Mouse (Mus musculus): ENCODE data around the gene Pimreg. TPM values are rescaled to one million over a fixed set of nuclear protein-coding genes. Genes with fewer than 3 reads are reported as not detected.
A peak's percentile ranks its signal among the peaks of the same experiment; 100 is the strongest.

The Pimreg gene
- polyA plus RNA-seq (2016; fragmentation: Nextera tagmentation; extraction: Ambion mirVana) = 219 and 242 TPM in 2 replicates

GRCm38 (mm10) chr11:72041768-72042607, at the start of gene Pimreg:
Gene Pimreg (plus strand): TSS chr11:72042032.
- peak; percentile 98 for DNase-seq (ENCODE audit: low spot score)
- Histone ChIP-seq H3K27ac (replicated peaks) (peak within 1 kb of the TSS; percentile 96), H3K4me3 (peak within 1 kb of the TSS; percentile 81), H3K36me3 (replicated peaks) (peaks cover 36% of the 10 kb centered on the region), H3K9me3 (no peaks in the 10 kb centered on the region), H3K4me1 (peaks cover 57% of the 10 kb centered on the region), H3K27me3 (replicated peaks; ENCODE audit: low read depth, poor library complexity, severe bottlenecking) (peaks cover 30% of the 10 kb centered on the region)
- under 1% methylated on average over 52 of the region's 52 CpGs for WGBS

- 87% methylated on average over 12 of the region's 12 CpGs for WGBS
- Histone ChIP-seq H3K9me3 (no peaks in the 10 kb centered on the region), H3K4me3 (no peak overlapping the region), H3K27ac (replicated peaks) (no peak overlapping the region), H3K36me3 (replicated peaks) (no peaks in the 10 kb centered on the region), H3K4me1 (peaks cover 24% of the 10 kb centered on the region), H3K27me3 (replicated peaks; ENCODE audit: low read depth, poor library complexity, severe bottlenecking) (peaks cover 7% of the 10 kb centered on the region; the same call in 1 of the 2 replicates)
- no peak for DNase-seq (ENCODE audit: low spot score)
Observed at GRCm38 (mm10) chr11:71992438-71992837, 49.4 kb upstream of the Pimreg start.

- no peaks in the 10 kb centered on the region for H3K9me3 ChIP-seq
- no peaks in the 10 kb centered on the region for H3K36me3 ChIP-seq (replicated peaks)
- H3K4me3 ChIP-seq = peak overlapping the region; percentile 41
- H3K4me1 ChIP-seq = peaks cover 25% of the 10 kb centered on the region
- peak overlapping the region; percentile 77 for H3K27ac ChIP-seq (replicated peaks)
- WGBS = 24% methylated on average over 9 of the region's 9 CpGs
- peaks cover 14% of the 10 kb centered on the region; the same call in 1 of the 2 replicates for H3K27me3 ChIP-seq (replicated peaks; ENCODE audit: low read depth, poor library complexity, severe bottlenecking)
- peak; percentile 62 for DNase-seq (ENCODE audit: low spot score)
Observed at GRCm38 (mm10) chr11:71995968-71996511, 45.8 kb upstream of the Pimreg start.

- Histone ChIP-seq H3K4me1 (peaks cover 25% of the 10 kb centered on the region), H3K36me3 (replicated peaks) (no peaks in the 10 kb centered on the region), H3K4me3 (no peak overlapping the region), H3K27me3 (replicated peaks; ENCODE audit: low read depth, poor library complexity, severe bottlenecking) (peaks cover 14% of the 10 kb centered on the region; the same call in 1 of the 2 replicates), H3K9me3 (no peaks in the 10 kb centered on the region), H3K27ac (replicated peaks) (no peak overlapping the region)
- 28% methylated on average over 11 of the region's 11 CpGs for WGBS
- peak; percentile 23 for DNase-seq (ENCODE audit: low spot score)
Observed at GRCm38 (mm10) chr11:71996805-71997204, 45.0 kb upstream of the Pimreg start.

GRCm38 (mm10) chr11:72000194-72000593, 41.6 kb upstream of the Pimreg start:
- Histone ChIP-seq H3K4me3 (no peak overlapping the region), H3K27me3 (replicated peaks; ENCODE audit: low read depth, poor library complexity, severe bottlenecking) (peaks cover 14% of the 10 kb centered on the region; the same call in 1 of the 2 replicates), H3K9me3 (no peaks in the 10 kb centered on the region), H3K36me3 (replicated peaks) (no peaks in the 10 kb centered on the region), H3K27ac (replicated peaks) (no peak overlapping the region), H3K4me1 (peaks cover 39% of the 10 kb centered on the region)
- no peak for DNase-seq (ENCODE audit: low spot score)
- 90% methylated on average over 6 of the region's 6 CpGs for WGBS

- DNase-seq (ENCODE audit: low spot score) = peak; percentile 45
- 50% methylated on average over 13 of the region's 13 CpGs for WGBS
Observed at GRCm38 (mm10) chr11:72002138-72002853, 39.5 kb upstream of the Pimreg start.

GRCm38 (mm10) chr11:72003171-72003570, 38.7 kb upstream of the Pimreg start:
- no peaks in the 10 kb centered on the region for H3K27me3 ChIP-seq (replicated peaks; ENCODE audit: low read depth, poor library complexity, severe bottlenecking)
- H3K4me1 ChIP-seq = peaks cover 15% of the 10 kb centered on the region; the same call in 1 of the 2 replicates
- H3K36me3 ChIP-seq (replicated peaks) = no peaks in the 10 kb centered on the region
- H3K4me3 ChIP-seq = no peak overlapping the region
- 57% methylated on average over 9 of the region's 9 CpGs for WGBS
- H3K27ac ChIP-seq (replicated peaks) = no peak overlapping the region
- H3K9me3 ChIP-seq = no peaks in the 10 kb centered on the region
- DNase-seq (ENCODE audit: low spot score) = no peak

More at GRCm38 (mm10) chr11:72002138-72002853, 39.5 kb upstream of the Pimreg start:
- Histone ChIP-seq H3K4me3 (no peak overlapping the region), H3K9me3 (no peaks in the 10 kb centered on the region), H3K4me1 (peaks cover 21% of the 10 kb centered on the region), H3K27ac (replicated peaks) (no peak overlapping the region), H3K27me3 (replicated peaks; ENCODE audit: low read depth, poor library complexity, severe bottlenecking) (peaks cover 8% of the 10 kb centered on the region; the same call in 1 of the 2 replicates), H3K36me3 (replicated peaks) (no peaks in the 10 kb centered on the region)

- no peak overlapping the region for H3K4me3 ChIP-seq
- H3K9me3 ChIP-seq = no peaks in the 10 kb centered on the region
- 89% methylated on average over 6 of the region's 6 CpGs for WGBS
- H3K27me3 ChIP-seq (replicated peaks; ENCODE audit: low read depth, poor library complexity, severe bottlenecking) = no peaks in the 10 kb centered on the region
- peaks cover 18% of the 10 kb centered on the region; the same call in 1 of the 2 replicates for H3K4me1 ChIP-seq
- H3K36me3 ChIP-seq (replicated peaks) = no peaks in the 10 kb centered on the region
- DNase-seq (ENCODE audit: low spot score) = no peak
- H3K27ac ChIP-seq (replicated peaks) = no peak overlapping the region
Observed at GRCm38 (mm10) chr11:72005547-72005946, 36.3 kb upstream of the Pimreg start.

GRCm38 (mm10) chr11:72010367-72010766, 31.5 kb upstream of the Pimreg start:
- Histone ChIP-seq H3K36me3 (replicated peaks) (no peaks in the 10 kb centered on the region), H3K27me3 (replicated peaks; ENCODE audit: low read depth, poor library complexity, severe bottlenecking) (no peaks in the 10 kb centered on the region), H3K27ac (replicated peaks) (no peak overlapping the region), H3K4me3 (no peak overlapping the region), H3K9me3 (no peaks in the 10 kb centered on the region), H3K4me1 (peaks cover 23% of the 10 kb centered on the region)
- no peak for DNase-seq (ENCODE audit: low spot score)
- WGBS = 75% methylated on average over 5 of the region's 5 CpGs

GRCm38 (mm10) chr11:72010940-72011722, 30.7 kb upstream of the Pimreg start:
- 61% methylated on average over 9 of the region's 9 CpGs for WGBS
- Histone ChIP-seq H3K9me3 (no peaks in the 10 kb centered on the region), H3K4me1 (peaks cover 23% of the 10 kb centered on the region), H3K36me3 (replicated peaks) (no peaks in the 10 kb centered on the region), H3K4me3 (no peak overlapping the region), H3K27me3 (replicated peaks; ENCODE audit: low read depth, poor library complexity, severe bottlenecking) (no peaks in the 10 kb centered on the region), H3K27ac (replicated peaks) (no peak overlapping the region)
- DNase-seq (ENCODE audit: low spot score) = no peak

- H3K27me3 ChIP-seq (replicated peaks; ENCODE audit: low read depth, poor library complexity, severe bottlenecking) = no peaks in the 10 kb centered on the region
- peaks cover 23% of the 10 kb centered on the region for H3K4me1 ChIP-seq
- peak overlapping the region; percentile 44; the same call in 1 of the 2 replicates for H3K27ac ChIP-seq (replicated peaks)
- H3K4me3 ChIP-seq = no peak overlapping the region
- DNase-seq (ENCODE audit: low spot score) = no peak
- 83% methylated on average over 1 of the region's 1 CpGs for WGBS
- H3K36me3 ChIP-seq (replicated peaks) = no peaks in the 10 kb centered on the region
- H3K9me3 ChIP-seq = no peaks in the 10 kb centered on the region
Observed at GRCm38 (mm10) chr11:72011955-72012354, 29.9 kb upstream of the Pimreg start.

- DNase-seq (ENCODE audit: low spot score) = no peak
- Histone ChIP-seq H3K36me3 (replicated peaks) (no peaks in the 10 kb centered on the region), H3K9me3 (no peaks in the 10 kb centered on the region), H3K4me3 (no peak overlapping the region), H3K4me1 (peaks cover 27% of the 10 kb centered on the region), H3K27me3 (replicated peaks; ENCODE audit: low read depth, poor library complexity, severe bottlenecking) (no peaks in the 10 kb centered on the region), H3K27ac (replicated peaks) (no peak overlapping the region)
- WGBS = 88% methylated on average over 4 of the region's 4 CpGs
Observed at GRCm38 (mm10) chr11:72014674-72015073, 27.2 kb upstream of the Pimreg start.
